Comparison of ENCODE assay signal across 8 mouse cellular contexts in the genomic region with DNA sequence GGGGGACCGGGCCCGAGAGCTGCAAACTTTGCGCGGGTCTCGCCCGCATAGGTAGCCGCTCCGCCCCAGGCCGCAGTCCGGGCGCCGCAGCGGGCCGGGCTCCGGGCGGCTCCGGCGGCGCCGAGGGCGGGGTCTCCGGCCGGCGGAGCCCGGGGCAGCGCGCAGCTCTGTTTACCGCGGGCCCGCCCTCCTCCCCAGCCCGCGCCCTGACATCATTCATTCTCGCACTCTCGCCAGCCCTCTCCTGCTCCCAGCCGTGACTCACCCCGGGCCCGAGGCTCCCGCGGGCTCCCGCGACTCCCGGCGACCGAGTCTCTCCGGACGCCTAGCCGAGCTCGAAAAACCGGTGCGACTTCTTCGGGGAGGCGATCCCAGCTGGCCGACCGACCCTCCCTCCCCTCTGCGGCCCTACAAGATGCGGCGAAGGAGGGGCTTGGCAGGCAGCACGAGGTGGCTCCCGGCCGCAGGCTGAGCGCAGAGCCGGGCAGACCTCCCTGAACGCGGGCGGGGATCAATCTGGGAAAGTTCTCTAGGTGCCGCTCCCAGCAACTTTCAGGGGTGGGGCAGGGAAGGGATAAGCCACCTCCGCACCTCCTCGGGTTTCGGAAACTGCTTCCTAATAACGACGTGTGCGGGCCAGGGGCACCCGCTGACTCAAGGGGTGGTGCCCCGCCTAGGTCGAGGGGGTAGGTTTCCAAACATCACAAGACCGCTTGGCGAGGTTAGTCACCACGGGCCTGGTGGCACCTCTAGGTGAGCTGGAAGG. TPM values are rescaled to one million over a fixed set of nuclear protein-coding genes. Genes with fewer than 3 reads are reported as not detected.
DNase-seq lines count a peak whose midpoint lies in the region; ATAC-seq and TF ChIP-seq lines count a peak whose summit lies in the region.

No protein-coding gene starts in this region.

- no peak for TF ChIP-seq CTCF in heart, adult 2 months (IDR thresholded peaks at IDR 0.05)
- no peak for TF ChIP-seq CTCF in kidney, adult 2 months (conservative IDR thresholded peaks at IDR 0.05; ENCODE audit: insufficient read depth, insufficient read length, low read depth, low read length)

- ATAC-seq in CD4-positive, CD25-positive, alpha-beta regulatory T cell, adult 4 months: no peak
- ATAC-seq in limb, embryonic 15.5 days (ENCODE audit: insufficient number of reproducible peaks, low FRiP score, low TSS enrichment, low read depth): peak; percentile 90
- ATAC-seq in midbrain, embryonic 15.5 days (replicated peaks): peak; percentile 93
- peak; percentile 93 for ATAC-seq in stomach, embryonic 15.5 days (ENCODE audit: insufficient read depth, low FRiP score, low read depth)

- no peak for TF ChIP-seq POLR2A in heart, adult 2 months (IDR thresholded peaks at IDR 0.05; ENCODE audit: insufficient read depth, low read depth, low read length)
- TF ChIP-seq POLR2A in kidney, adult 2 months (IDR thresholded peaks at IDR 0.05; ENCODE audit: low read depth, low read length): no peak

- H3K36me3 ChIP-seq in heart, adult 2 months (ENCODE audit: control insufficient read depth, insufficient read depth, low read length): no peaks in the 10 kb centered on the region
- H3K36me3 ChIP-seq in kidney, adult 2 months (ENCODE audit: control insufficient read depth, insufficient read depth, low read length): no peaks in the 10 kb centered on the region
- H3K36me3 ChIP-seq in limb, embryonic 15.5 days: no peaks in the 10 kb centered on the region
- H3K36me3 ChIP-seq in midbrain, embryonic 15.5 days (replicated peaks): no peaks in the 10 kb centered on the region
- no peaks in the 10 kb centered on the region for H3K36me3 ChIP-seq in stomach, embryonic 15.5 days

- TF ChIP-seq EP300 in heart, adult 2 months (IDR thresholded peaks at IDR 0.05; ENCODE audit: insufficient read depth, low read depth, low read length): no peak

- peaks cover 4% of the 10 kb centered on the region for H3K4me1 ChIP-seq in heart, adult 2 months (ENCODE audit: control insufficient read depth, insufficient read depth, low read length)
- peaks cover 17% of the 10 kb centered on the region for H3K4me1 ChIP-seq in kidney, adult 2 months (ENCODE audit: control insufficient read depth, insufficient read depth, low read length)
- H3K4me1 ChIP-seq in limb, embryonic 15.5 days: peaks cover 13% of the 10 kb centered on the region
- H3K4me1 ChIP-seq in midbrain, embryonic 15.5 days: peaks cover 13% of the 10 kb centered on the region
- H3K4me1 ChIP-seq in stomach, embryonic 15.5 days: peaks cover 6% of the 10 kb centered on the region; the same call in 1 of the 2 replicates

- H3K9me3 ChIP-seq in limb, embryonic 15.5 days: no peaks in the 10 kb centered on the region
- H3K9me3 ChIP-seq in midbrain, embryonic 15.5 days: no peaks in the 10 kb centered on the region
- no peaks in the 10 kb centered on the region for H3K9me3 ChIP-seq in stomach, embryonic 15.5 days

- H3K4me3 ChIP-seq in heart, adult 2 months: peak overlapping the region; percentile 83
- H3K4me3 ChIP-seq in kidney, adult 2 months (ENCODE audit: insufficient read depth, low read depth, low read length): peak overlapping the region; percentile 75
- H3K4me3 ChIP-seq in limb, embryonic 15.5 days: peak overlapping the region; percentile 77
- peak overlapping the region; percentile 59 for H3K4me3 ChIP-seq in midbrain, embryonic 15.5 days
- H3K4me3 ChIP-seq in stomach, embryonic 15.5 days (replicated peaks): peak overlapping the region; percentile 79

- no peaks in the 10 kb centered on the region for H3K79me2 ChIP-seq in heart, adult 2 months (replicated peaks; ENCODE audit: control insufficient read depth, insufficient read depth, low read length)

- peaks cover 4% of the 10 kb centered on the region; the same call in 1 of the 2 replicates for H3K27me3 ChIP-seq in heart, adult 2 months (ENCODE audit: control insufficient read depth, insufficient read depth, low read length)
- H3K27me3 ChIP-seq in kidney, adult 2 months (replicated peaks; ENCODE audit: control insufficient read depth, insufficient read depth, low read length): no peaks in the 10 kb centered on the region
- H3K27me3 ChIP-seq in limb, embryonic 15.5 days: 0 out of 2 replicates have a peak, but pooled peaks cover 5% of the 10 kb centered on the region
- peaks cover 38% of the 10 kb centered on the region for H3K27me3 ChIP-seq in midbrain, embryonic 15.5 days (replicated peaks)
- no peaks in the 10 kb centered on the region for H3K27me3 ChIP-seq in stomach, embryonic 15.5 days (replicated peaks)

- H3K4me2 ChIP-seq in limb, embryonic 15.5 days: peak overlapping the region; percentile 89
- H3K4me2 ChIP-seq in midbrain, embryonic 15.5 days: peak overlapping the region; percentile 98
- peak overlapping the region; percentile 90 for H3K4me2 ChIP-seq in stomach, embryonic 15.5 days

- peak overlapping the region; percentile 88 for H3K9ac ChIP-seq in heart, adult 2 months (ENCODE audit: low read depth, low read length)
- H3K9ac ChIP-seq in limb, embryonic 15.5 days: peak overlapping the region; percentile 71
- H3K9ac ChIP-seq in midbrain, embryonic 15.5 days: peak overlapping the region; percentile 58
- H3K9ac ChIP-seq in stomach, embryonic 15.5 days: peak overlapping the region; percentile 74

- DNase-seq in CD4-positive, CD25-positive, alpha-beta regulatory T cell, adult 2 months (ENCODE audit: low read depth, low spot score): peak; percentile 8
- peak; percentile 80 for DNase-seq in embryo, embryonic 9.5 days (ENCODE audit: extremely low spot score)
- DNase-seq in heart, adult 2 months: peak; percentile 81 to 87
- DNase-seq in kidney, adult 2 months: peak; percentile 86

- H3K27ac ChIP-seq in heart, adult 2 months: peak overlapping the region; percentile 73
- peak overlapping the region; percentile 88 for H3K27ac ChIP-seq in kidney, adult 2 months (ENCODE audit: insufficient read depth, low read depth, low read length)
- H3K27ac ChIP-seq in limb, embryonic 15.5 days: peak overlapping the region; percentile 83
- H3K27ac ChIP-seq in midbrain, embryonic 15.5 days: no peak overlapping the region
- peak overlapping the region; percentile 87 for H3K27ac ChIP-seq in stomach, embryonic 15.5 days

- under 1% methylated on average over 78 of the region's 78 CpGs for WGBS in heart, adult 2 months
- WGBS in kidney, adult 2 months: under 1% methylated on average over 78 of the region's 78 CpGs
- WGBS in limb, embryonic 15.5 days: 0% methylated on average over 72 of the region's 78 CpGs
- under 1% methylated on average over 70 of the region's 78 CpGs for WGBS in midbrain, embryonic 15.5 days
- WGBS in stomach, embryonic 15.5 days: under 1% methylated on average over 70 of the region's 78 CpGs

- intact Hi-C loops in heart, adult 2 months (cut with DNase I): no loop called here

RNA-seq across cellular contexts. Expression of gene Sgms2, which starts 0.9 kb away (rescaled TPM):
- polyA plus RNA-seq in CD4-positive, CD25-positive, alpha-beta regulatory T cell, adult 4 months (2017; shearing (Covaris generic)): not detected
- 1 to 10 TPM; 1.4 to 2.5 TPM for total RNA-seq in heart, adult 2 months (2021)
- polyA plus RNA-seq in heart, adult 2 months (2012; rRNA removed): 0.92 and 0.97 TPM in 2 replicates
- polyA plus RNA-seq in kidney, adult 2 months (2012; rRNA removed): 27.2 and 28.5 TPM in 2 replicates
- 22.3 and 24.3 TPM in 2 replicates for polyA plus RNA-seq in limb, embryonic 15.5 days (2015; fragmentation: Nextera tagmentation; extraction: Ambion mirVana)
- polyA plus RNA-seq in midbrain, embryonic 15.5 days (2015; fragmentation: Nextera tagmentation; extraction: Ambion mirVana): 1.4 TPM in 2 replicates
- 10.7 and 11.7 TPM in 2 replicates for polyA plus RNA-seq in stomach, embryonic 15.5 days (2015; fragmentation: Nextera tagmentation; extraction: Ambion mirVana)

Comparison
In these comparisons a context has a peak if more than half of its experiments do, and no peak if none do; other contexts are left out.
1. DNase-seq: peak in every context shown above with its lines; median percentile 86 in kidney, adult 2 months; 84 in heart, adult 2 months; 80 in embryo, embryonic 9.5 days; 8 in CD4-positive, CD25-positive, alpha-beta regulatory T cell, adult 2 months.